Comparison of ENCODE assay signal across 9 mouse cellular contexts in genomic region chr2:36008071-36008470, GRCm38 (mm10). TPM values are rescaled to one million over a fixed set of nuclear protein-coding genes. Genes with fewer than 3 reads are reported as not detected.
DNase-seq lines count a peak whose midpoint lies in the region; ATAC-seq and TF ChIP-seq lines count a peak whose summit lies in the region.
"Had no signal": no experiment of that assay in that cellular context is flagged by ENCODE, and none has a peak within 500 bp of the region (broad histone marks: within the 10 kb centered on the region; RNA-seq: fewer than 3 reads in every experiment).

No protein-coding gene starts in this region.

- WGBS in kidney, embryonic 16.5 days: 18% methylated on average over 1 of the region's 1 CpGs
- 33% methylated on average over 1 of the region's 1 CpGs for WGBS in hindbrain, postnatal 0 days
- 37% methylated on average over 1 of the region's 1 CpGs for WGBS in neural tube, embryonic 11.5 days

- no peak overlapping the region for H3K4me2 ChIP-seq in kidney, embryonic 16.5 days (replicated peaks; ENCODE audit: low read depth, low read length)
- no peak overlapping the region for H3K4me2 ChIP-seq in hindbrain, postnatal 0 days (ENCODE audit: low read depth, low read length)
- H3K4me2 ChIP-seq in neural tube, embryonic 11.5 days (ENCODE audit: low read depth): no peak overlapping the region

- no peak overlapping the region for H3K4me3 ChIP-seq in kidney, embryonic 16.5 days (ENCODE audit: low read length)
- no peak overlapping the region for H3K4me3 ChIP-seq in hindbrain, postnatal 0 days (ENCODE audit: low read length)
- H3K4me3 ChIP-seq in neural tube, embryonic 11.5 days (ENCODE audit: low read depth, low read length): no peak overlapping the region

- peaks cover 20% of the 10 kb centered on the region for H3K27me3 ChIP-seq in kidney, embryonic 16.5 days (ENCODE audit: insufficient read depth, low read length)
- no peaks in the 10 kb centered on the region for H3K27me3 ChIP-seq in hindbrain, postnatal 0 days (ENCODE audit: insufficient read depth, low read length)
- peaks cover 18% of the 10 kb centered on the region for H3K27me3 ChIP-seq in neural tube, embryonic 11.5 days (ENCODE audit: control insufficient read depth, insufficient read depth, low read length)

- ATAC-seq in kidney, embryonic 16.5 days (ENCODE audit: low FRiP score, low TSS enrichment): no peak
- ATAC-seq in hindbrain, postnatal 0 days: no peak
- no peak for ATAC-seq in neural tube, embryonic 11.5 days (ENCODE audit: insufficient read depth, low FRiP score, low TSS enrichment)

- no peak overlapping the region for H3K27ac ChIP-seq in kidney, embryonic 16.5 days (ENCODE audit: low read length)
- no peak overlapping the region for H3K27ac ChIP-seq in hindbrain, postnatal 0 days
- H3K27ac ChIP-seq in neural tube, embryonic 11.5 days (ENCODE audit: low read depth, low read length): no peak overlapping the region

- H3K9ac ChIP-seq in kidney, embryonic 16.5 days (replicated peaks; ENCODE audit: low read length): no peak overlapping the region
- no peak overlapping the region for H3K9ac ChIP-seq in hindbrain, postnatal 0 days (replicated peaks; ENCODE audit: low read length)
- no peak overlapping the region for H3K9ac ChIP-seq in neural tube, embryonic 11.5 days (ENCODE audit: low read length)

- no peaks in the 10 kb centered on the region for H3K36me3 ChIP-seq in kidney, embryonic 16.5 days (ENCODE audit: insufficient read depth, low read length)
- no peaks in the 10 kb centered on the region for H3K36me3 ChIP-seq in hindbrain, postnatal 0 days (ENCODE audit: insufficient read depth, low read length)
- no peaks in the 10 kb centered on the region for H3K36me3 ChIP-seq in neural tube, embryonic 11.5 days (ENCODE audit: control insufficient read depth, insufficient read depth, low read length)

- peak; percentile 92 for TF ChIP-seq CTCF in hindbrain, postnatal 0 days (IDR thresholded peaks at IDR 0.05; ENCODE audit: low read depth)

- H3K4me1 ChIP-seq in kidney, embryonic 16.5 days (ENCODE audit: insufficient read depth, low read length): peaks cover 14% of the 10 kb centered on the region
- H3K4me1 ChIP-seq in hindbrain, postnatal 0 days (ENCODE audit: insufficient read depth, low read length): peaks cover 6% of the 10 kb centered on the region; the same call in 1 of the 2 replicates
- 0 out of 2 replicates have a peak, but pooled peaks cover 4% of the 10 kb centered on the region for H3K4me1 ChIP-seq in neural tube, embryonic 11.5 days (ENCODE audit: control insufficient read depth, insufficient read depth, low read length)

- H3K9me3 ChIP-seq in kidney, embryonic 16.5 days (ENCODE audit: low read length): no peaks in the 10 kb centered on the region
- no peaks in the 10 kb centered on the region for H3K9me3 ChIP-seq in hindbrain, postnatal 0 days (ENCODE audit: low read length)
- H3K9me3 ChIP-seq in neural tube, embryonic 11.5 days (ENCODE audit: control insufficient read depth, low read length): no peaks in the 10 kb centered on the region

- peak; percentile 52 for DNase-seq in kidney, adult 9 months
- DNase-seq in A20 (ENCODE audit: low read depth, low spot score): peak; percentile 52
- peak; percentile 13 to 27 for DNase-seq in CD8-positive naive resting alpha-beta T cell, adult 2 months (ENCODE audit: low read depth in 2 of 2, low spot score in 2 of 2)
- peak; percentile 44 for DNase-seq in cerebellum, adult 9-10 months
- peak; percentile 81 for DNase-seq in hindbrain, postnatal 0 days (ENCODE audit: low spot score)
- peak; percentile 40 for DNase-seq in neural tube, embryonic 11.5 days (ENCODE audit: low spot score)
- DNase-seq in urinary bladder, adult 2 months (ENCODE audit: low spot score): no peak

RNA-seq across cellular contexts. Expression of gene Ttll11, which starts 28.4 kb away (rescaled TPM):
- 0.28 and 0.75 TPM in 2 replicates for polyA plus RNA-seq in kidney, embryonic 16.5 days (2015; fragmentation: Nextera tagmentation; extraction: Ambion mirVana)
- 8.2 and 12.4 TPM in 2 replicates for total RNA-seq in hindbrain, postnatal 0 days (2014; rRNA removed)
- 5.8 and 6.1 TPM in 2 replicates for polyA plus RNA-seq in hindbrain, postnatal 0 days (2015; fragmentation: Nextera tagmentation; extraction: Ambion mirVana)
- polyA plus RNA-seq in neural tube, embryonic 11.5 days (2014; fragmentation: Nextera tagmentation; extraction: Ambion mirVana): 1.9 and 2.1 TPM in 2 replicates
- polyA plus RNA-seq in urinary bladder, adult 2 months (2012; rRNA removed): 1.1 and 1.5 TPM in 2 replicates

RNA-seq across cellular contexts. Expression of gene Ndufa8, which starts 41.1 kb away (rescaled TPM):
- polyA plus RNA-seq in kidney, embryonic 16.5 days (2015; fragmentation: Nextera tagmentation; extraction: Ambion mirVana): 282 and 308 TPM in 2 replicates
- 85.4 and 110 TPM in 2 replicates for total RNA-seq in hindbrain, postnatal 0 days (2014; rRNA removed)
- polyA plus RNA-seq in hindbrain, postnatal 0 days (2015; fragmentation: Nextera tagmentation; extraction: Ambion mirVana): 350 and 376 TPM in 2 replicates
- 208 and 210 TPM in 2 replicates for polyA plus RNA-seq in neural tube, embryonic 11.5 days (2014; fragmentation: Nextera tagmentation; extraction: Ambion mirVana)
- polyA plus RNA-seq in urinary bladder, adult 2 months (2012; rRNA removed): 126 and 129 TPM in 2 replicates

RNA-seq across cellular contexts. Expression of gene Morn5, which starts 41.2 kb away (rescaled TPM):
- 0.69 and 0.70 TPM in 2 replicates for polyA plus RNA-seq in kidney, embryonic 16.5 days (2015; fragmentation: Nextera tagmentation; extraction: Ambion mirVana)
- total RNA-seq in hindbrain, postnatal 0 days (2014; rRNA removed): 2.3 TPM in 1 of 2 replicates, not detected in the other
- 3.4 and 3.7 TPM in 2 replicates for polyA plus RNA-seq in hindbrain, postnatal 0 days (2015; fragmentation: Nextera tagmentation; extraction: Ambion mirVana)
- polyA plus RNA-seq in neural tube, embryonic 11.5 days (2014; fragmentation: Nextera tagmentation; extraction: Ambion mirVana): 0.84 TPM in 1 of 2 replicates, not detected in the other
- 0.25 TPM in 2 replicates for polyA plus RNA-seq in urinary bladder, adult 2 months (2012; rRNA removed)
- total RNA-seq: gastrocnemius, postnatal 36 days had no signal
